ENCODE assay signal across 8 mouse cellular contexts in the genomic region with DNA sequence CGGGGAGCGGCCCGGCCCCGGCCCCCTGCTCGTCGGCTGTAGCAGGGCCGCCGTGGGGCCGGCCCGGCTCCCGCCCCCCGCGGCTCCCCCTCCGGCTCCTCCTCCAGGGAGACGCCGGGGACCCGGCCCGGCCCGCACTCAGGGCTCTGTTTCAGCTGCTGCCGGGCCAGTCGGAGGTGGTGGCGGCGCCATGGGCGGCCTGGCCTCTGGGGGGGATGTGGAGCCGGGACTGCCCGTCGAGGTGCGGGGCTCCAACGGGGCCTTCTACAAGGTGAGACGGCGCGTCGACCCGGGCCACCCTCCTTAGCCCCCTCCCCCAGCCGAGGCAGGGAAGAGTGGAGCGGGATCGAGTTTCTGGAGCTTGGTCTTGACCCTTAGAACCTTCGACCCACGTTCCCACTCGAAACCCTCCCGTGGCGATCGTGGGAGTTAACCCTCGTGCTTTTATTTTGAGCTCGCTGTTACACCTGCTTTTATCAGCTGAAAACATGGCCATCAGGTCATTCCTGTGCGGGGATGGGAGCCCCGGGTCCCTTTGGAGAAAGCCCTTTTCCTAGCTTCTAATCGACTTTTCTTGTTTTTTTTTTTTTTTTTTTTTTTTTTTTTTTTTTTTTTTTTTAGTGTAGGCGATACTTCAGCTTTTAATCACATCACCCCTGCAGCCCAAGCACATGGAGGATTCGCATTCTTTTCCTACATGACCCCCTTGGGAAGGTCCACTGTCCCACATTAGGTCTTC. TPM values are rescaled to one million over a fixed set of nuclear protein-coding genes. Genes with fewer than 3 reads are reported as not detected.
DNase-seq lines count a peak whose midpoint lies in the region; ATAC-seq and TF ChIP-seq lines count a peak whose summit lies in the region.

No protein-coding gene starts in this region.

- peaks cover 33% of the 10 kb centered on the region for H3K4me1 ChIP-seq in forebrain, embryonic 10.5 days
- peaks cover 19% of the 10 kb centered on the region; the same call in 1 of the 2 replicates for H3K4me1 ChIP-seq in hindbrain, postnatal 0 days (ENCODE audit: insufficient read depth, low read length)
- H3K4me1 ChIP-seq in lung, embryonic 15.5 days, result peaks cover 23% of the 10 kb centered on the region
- H3K4me1 ChIP-seq in stomach, embryonic 14.5 days (ENCODE audit: control insufficient read depth, insufficient read depth, low read length), result peaks cover 17% of the 10 kb centered on the region

- TF ChIP-seq CTCF in hindbrain, postnatal 0 days (IDR thresholded peaks at IDR 0.05; ENCODE audit: low read depth), result no peak

- ATAC-seq in hindbrain, postnatal 0 days, result peak; percentile 14; the same call in 1 of the 2 replicates
- peak; percentile 75 for ATAC-seq in lung, embryonic 15.5 days (ENCODE audit: borderline replicate concordance, extremely low read depth, low FRiP score, low TSS enrichment)
- ATAC-seq in stomach, embryonic 14.5 days (ENCODE audit: insufficient number of reproducible peaks, insufficient read depth, low FRiP score, low read depth), result peak; percentile 54

- H3K4me3 ChIP-seq in forebrain, embryonic 10.5 days, result peak overlapping the region; percentile 99
- peak overlapping the region; percentile 94 for H3K4me3 ChIP-seq in hindbrain, postnatal 0 days (ENCODE audit: low read length)
- H3K4me3 ChIP-seq in lung, embryonic 15.5 days, result peak overlapping the region; percentile 90
- H3K4me3 ChIP-seq in stomach, embryonic 14.5 days (ENCODE audit: low read depth, low read length), result peak overlapping the region; percentile 98

- peak overlapping the region; percentile 79 for H3K4me2 ChIP-seq in hindbrain, postnatal 0 days (ENCODE audit: low read depth, low read length)
- peak overlapping the region; percentile 69 for H3K4me2 ChIP-seq in lung, embryonic 15.5 days
- H3K4me2 ChIP-seq in stomach, embryonic 14.5 days (replicated peaks; ENCODE audit: low read depth, low read length), result peak overlapping the region; percentile 81

- WGBS in forebrain, embryonic 10.5 days, result under 1% methylated on average over 49 of the region's 50 CpGs
- whole genome bisulfite sequencing in hindbrain, postnatal 0 days, result under 1% methylated on average over 46 of the region's 50 CpGs
- under 1% methylated on average over 26 of the region's 50 CpGs for whole genome bisulfite sequencing in lung, embryonic 15.5 days
- under 1% methylated on average over 37 of the region's 50 CpGs for WGBS in stomach, embryonic 14.5 days

- no peaks in the 10 kb centered on the region for H3K9me3 ChIP-seq in forebrain, embryonic 10.5 days
- H3K9me3 ChIP-seq in hindbrain, postnatal 0 days (ENCODE audit: low read length), result no peaks in the 10 kb centered on the region
- no peaks in the 10 kb centered on the region for H3K9me3 ChIP-seq in lung, embryonic 15.5 days
- no peaks in the 10 kb centered on the region for H3K9me3 ChIP-seq in stomach, embryonic 14.5 days (ENCODE audit: control insufficient read depth, low read depth, low read length)

- peak overlapping the region; percentile 96 for H3K9ac ChIP-seq in hindbrain, postnatal 0 days (replicated peaks; ENCODE audit: low read length)
- H3K9ac ChIP-seq in lung, embryonic 15.5 days, result peak overlapping the region; percentile 92
- H3K9ac ChIP-seq in stomach, embryonic 14.5 days (replicated peaks; ENCODE audit: low read depth, low read length), result peak overlapping the region; percentile 95

- no peaks in the 10 kb centered on the region for H3K27me3 ChIP-seq in forebrain, embryonic 10.5 days (ENCODE audit: poor library complexity, severe bottlenecking)
- no peaks in the 10 kb centered on the region for H3K27me3 ChIP-seq in hindbrain, postnatal 0 days (ENCODE audit: insufficient read depth, low read length)
- no peaks in the 10 kb centered on the region for H3K27me3 ChIP-seq in lung, embryonic 15.5 days
- H3K27me3 ChIP-seq in stomach, embryonic 14.5 days (ENCODE audit: control insufficient read depth, insufficient read depth, low read length), result no peaks in the 10 kb centered on the region

- DNase-seq in layer of hippocampus, adult 11-12 months (ENCODE audit: low spot score), result peak; percentile 46
- DNase-seq in layer of hippocampus, postnatal 10 days (ENCODE audit: low spot score in 2 of 2), result no peak
- DNase-seq in MN1 (ENCODE audit: low spot score), result peak; percentile 56
- no peak for DNase-seq in forebrain, embryonic 10.5 days (ENCODE audit: extremely low spot score, low spot score)
- peak; percentile 18 for DNase-seq in hindbrain, postnatal 0 days (ENCODE audit: low spot score)
- no peak for DNase-seq in yolk sac, embryonic 10.5 days (ENCODE audit: low spot score)

- H3K27ac ChIP-seq in forebrain, embryonic 10.5 days, result peak overlapping the region; percentile 99
- peak overlapping the region; percentile 91 for H3K27ac ChIP-seq in hindbrain, postnatal 0 days
- H3K27ac ChIP-seq in lung, embryonic 15.5 days, result peak overlapping the region; percentile 98
- H3K27ac ChIP-seq in stomach, embryonic 14.5 days (ENCODE audit: low read length), result peak overlapping the region; percentile 90

- H3K36me3 ChIP-seq in forebrain, embryonic 10.5 days (replicated peaks), result peaks cover 30% of the 10 kb centered on the region
- no peaks in the 10 kb centered on the region for H3K36me3 ChIP-seq in hindbrain, postnatal 0 days (ENCODE audit: insufficient read depth, low read length)
- peaks cover 18% of the 10 kb centered on the region; the same call in 1 of the 2 replicates for H3K36me3 ChIP-seq in lung, embryonic 15.5 days
- peaks cover 5% of the 10 kb centered on the region for H3K36me3 ChIP-seq in stomach, embryonic 14.5 days (ENCODE audit: control insufficient read depth, insufficient read depth, low read length)

RNA-seq across cellular contexts. Expression of a gene that starts 0.5 kb away (rescaled TPM):
- 100 to 1,000 TPM in 1 of 2 experiments, 10 to 100 TPM in 1; 99.2 to 103 TPM for total RNA-seq in layer of hippocampus, postnatal 10 days (2021)
- 32.5 and 34.6 TPM in 2 replicates for polyA plus RNA-seq in forebrain, embryonic 10.5 days (2016; fragmentation: Nextera tagmentation; extraction: Ambion mirVana)
- 68.5 and 79.6 TPM in 2 replicates for total RNA-seq in hindbrain, postnatal 0 days (2014; rRNA removed)
- polyA plus RNA-seq in hindbrain, postnatal 0 days (2015; fragmentation: Nextera tagmentation; extraction: Ambion mirVana), result 23.3 and 28.8 TPM in 2 replicates
- polyA plus RNA-seq in lung, embryonic 15.5 days (2015; fragmentation: Nextera tagmentation; extraction: Ambion mirVana), result 26.7 and 27.8 TPM in 2 replicates
- polyA plus RNA-seq in stomach, embryonic 14.5 days (2014; fragmentation: Nextera tagmentation; extraction: Ambion mirVana), result 20.9 and 26.0 TPM in 2 replicates

RNA-seq across cellular contexts. Expression of a gene that starts 11.5 kb away (rescaled TPM):
- total RNA-seq in layer of hippocampus, postnatal 10 days (2021), result 10 to 100 TPM; 15.0 to 17.1 TPM
- polyA plus RNA-seq in forebrain, embryonic 10.5 days (2016; fragmentation: Nextera tagmentation; extraction: Ambion mirVana), result 13.7 and 15.4 TPM in 2 replicates
- total RNA-seq in hindbrain, postnatal 0 days (2014; rRNA removed), result 8.6 and 10.9 TPM in 2 replicates
- 35.4 and 41.4 TPM in 2 replicates for polyA plus RNA-seq in hindbrain, postnatal 0 days (2015; fragmentation: Nextera tagmentation; extraction: Ambion mirVana)
- 17.8 and 18.6 TPM in 2 replicates for polyA plus RNA-seq in lung, embryonic 15.5 days (2015; fragmentation: Nextera tagmentation; extraction: Ambion mirVana)
- polyA plus RNA-seq in stomach, embryonic 14.5 days (2014; fragmentation: Nextera tagmentation; extraction: Ambion mirVana), result 17.5 and 18.7 TPM in 2 replicates

RNA-seq across cellular contexts. Expression of a gene that starts 15.6 kb away (rescaled TPM):
- not detected for total RNA-seq in layer of hippocampus, postnatal 10 days (2021)
- not detected in 2 replicates for polyA plus RNA-seq in forebrain, embryonic 10.5 days (2016; fragmentation: Nextera tagmentation; extraction: Ambion mirVana)
- 0.40 TPM in 1 of 2 replicates, not detected in the other for total RNA-seq in hindbrain, postnatal 0 days (2014; rRNA removed)
- polyA plus RNA-seq in hindbrain, postnatal 0 days (2015; fragmentation: Nextera tagmentation; extraction: Ambion mirVana), result not detected in 2 replicates
- not detected in 2 replicates for polyA plus RNA-seq in lung, embryonic 15.5 days (2015; fragmentation: Nextera tagmentation; extraction: Ambion mirVana)
- not detected in 2 replicates for polyA plus RNA-seq in stomach, embryonic 14.5 days (2014; fragmentation: Nextera tagmentation; extraction: Ambion mirVana)

RNA-seq across cellular contexts. Expression of a gene that starts 21.8 kb away (rescaled TPM):
- total RNA-seq in layer of hippocampus, postnatal 10 days (2021), result not detected
- polyA plus RNA-seq in forebrain, embryonic 10.5 days (2016; fragmentation: Nextera tagmentation; extraction: Ambion mirVana), result not detected in 2 replicates
- not detected in 2 replicates for total RNA-seq in hindbrain, postnatal 0 days (2014; rRNA removed)
- 0.35 and 0.40 TPM in 2 replicates for polyA plus RNA-seq in hindbrain, postnatal 0 days (2015; fragmentation: Nextera tagmentation; extraction: Ambion mirVana)
- 0.24 and 0.25 TPM in 2 replicates for polyA plus RNA-seq in lung, embryonic 15.5 days (2015; fragmentation: Nextera tagmentation; extraction: Ambion mirVana)
- 4.1 and 4.7 TPM in 2 replicates for polyA plus RNA-seq in stomach, embryonic 14.5 days (2014; fragmentation: Nextera tagmentation; extraction: Ambion mirVana)

RNA-seq across cellular contexts. Expression of a gene that starts 27.6 kb away (rescaled TPM):
- 100 to 1,000 TPM; 456 to 463 TPM for total RNA-seq in layer of hippocampus, postnatal 10 days (2021)
- polyA plus RNA-seq in forebrain, embryonic 10.5 days (2016; fragmentation: Nextera tagmentation; extraction: Ambion mirVana), result 4.3 and 4.6 TPM in 2 replicates
- 185 and 210 TPM in 2 replicates for total RNA-seq in hindbrain, postnatal 0 days (2014; rRNA removed)
- polyA plus RNA-seq in hindbrain, postnatal 0 days (2015; fragmentation: Nextera tagmentation; extraction: Ambion mirVana), result 145 and 157 TPM in 2 replicates
- 8.4 and 10.1 TPM in 2 replicates for polyA plus RNA-seq in lung, embryonic 15.5 days (2015; fragmentation: Nextera tagmentation; extraction: Ambion mirVana)
- polyA plus RNA-seq in stomach, embryonic 14.5 days (2014; fragmentation: Nextera tagmentation; extraction: Ambion mirVana), result 8.8 and 10.0 TPM in 2 replicates

Comparison
In these comparisons a context has a peak if more than half of its experiments do, and no peak if none do; other contexts are left out.
1. DNase-seq: peak in layer of hippocampus, adult 11-12 months (single experiment), MN1 (single experiment) and hindbrain, postnatal 0 days (single experiment); none in layer of hippocampus, postnatal 10 days (0 of 2), forebrain, embryonic 10.5 days (single experiment) and yolk sac, embryonic 10.5 days (single experiment).
2. ATAC-seq: peak in every context shown above with its lines; median percentile 75 in lung, embryonic 15.5 days; 54 in stomach, embryonic 14.5 days; 14 in hindbrain, postnatal 0 days.
3. Peak in every context shown above with its lines, with median percentiles within 50 percentile points of each other: H3K27ac ChIP-seq, H3K4me3 ChIP-seq, H3K4me2 ChIP-seq and H3K9ac ChIP-seq.